Mouse (Mus musculus) stomach, postnatal 0 days (tissue): ENCODE data around the gene 1700022I11Rik. TPM values are rescaled to one million over a fixed set of nuclear protein-coding genes. Genes with fewer than 3 reads are reported as not detected.
"Not testable (repeated sequence)": the region's sequence is repeated elsewhere in the genome, so short reads cannot be mapped to it uniquely, and the experiment has no call there.

Experiments
- ATAC-seq: fragments of 200-750 bp; cut with Nextera tagmentation; 2 replicates; pipeline ENCODE4 v1.8.0; 2017; ENCODE audit not compliant: low FRiP score, low TSS enrichment
- DNase-seq: peaks from one replicate; pipeline ENCODE4 v3.0.0-alpha.2; 2016; ENCODE audit warnings: low spot score
- H3K27ac ChIP-seq: fragments of 300-500 bp; sonication (generic); replicated peaks from 2 replicates; pipeline ENCODE4 v1.5.1; 2014; ENCODE audit warnings: mild to moderate bottlenecking, control low read depth
- H3K27me3 ChIP-seq: fragments of 300-500 bp; sonication (generic); 2 replicates; pipeline ENCODE4 v1.6.1; 2014; ENCODE audit warnings: low read length; ENCODE audit not compliant: control insufficient read depth, insufficient read depth
- H3K36me3 ChIP-seq: fragments of 300-500 bp; sonication (generic); 2 replicates; pipeline ENCODE4 v1.6.1; 2014; ENCODE audit warnings: low read length, mixed read lengths; ENCODE audit not compliant: control insufficient read depth, insufficient read depth
- H3K4me1 ChIP-seq: fragments of 300-500 bp; sonication (generic); replicated peaks from 2 replicates; pipeline ENCODE4 v1.6.1; 2014; ENCODE audit warnings: antibody characterized with exemption; ENCODE audit not compliant: control insufficient read depth, insufficient read depth
- H3K4me2 ChIP-seq: fragments of 300-500 bp; sonication (generic); replicated peaks from 2 replicates; pipeline ENCODE4 v1.6.1; 2014; ENCODE audit warnings: low read depth, mild to moderate bottlenecking, control low read depth, moderate library complexity
- H3K4me3 ChIP-seq: fragments of 300-500 bp; sonication (generic); 2 replicates; pipeline ENCODE4 v1.5.1; 2014; ENCODE audit warnings: low read depth, low read length, control low read depth
- H3K9ac ChIP-seq: fragments of 300-500 bp; sonication (generic); 2 replicates; pipeline ENCODE4 v1.6.1; 2014; ENCODE audit warnings: mild to moderate bottlenecking, low read length, control low read depth, mixed read lengths
- H3K9me3 ChIP-seq: fragments of 300-500 bp; sonication (generic); 2 replicates; pipeline ENCODE4 v1.6.1; 2016; ENCODE audit warnings: low read length; ENCODE audit not compliant: control insufficient read depth
- CTCF ChIP-seq: IDR thresholded peaks from 2 replicates; pipeline ENCODE4 v1.5.1; 2016; ENCODE audit warnings: antibody characterized with exemption, low read depth, mild to moderate bottlenecking, moderate library complexity
- EP300 ChIP-seq: optimal IDR thresholded peaks from 2 replicates; pipeline ENCODE3; 2016; ENCODE audit warnings: antibody characterized with exemption
- WGBS: fragments of 180-500 bp; shearing (Covaris S2); extraction: QIAGEN DNeasy Blood & Tissue Kit; methylation state at CpG from one replicate; pipeline ENCODE4 v1.1.7; 2014; 5-methylcytosine and 5-hydroxymethylcytosine counted together
- polyA plus RNA-seq: library from polyadenylated mRNA; unstranded; fragments of >200 nt; fragmentation: Nextera tagmentation; extraction: Ambion mirVana; gene quantifications from 2 replicates; pipeline ENCODE4 v1.2.1, GENCODE M21; 2015

The 1700022I11Rik gene
- polyA plus RNA-seq, 1 experiment from 2014 or later: 0.46 TPM

DNA sequence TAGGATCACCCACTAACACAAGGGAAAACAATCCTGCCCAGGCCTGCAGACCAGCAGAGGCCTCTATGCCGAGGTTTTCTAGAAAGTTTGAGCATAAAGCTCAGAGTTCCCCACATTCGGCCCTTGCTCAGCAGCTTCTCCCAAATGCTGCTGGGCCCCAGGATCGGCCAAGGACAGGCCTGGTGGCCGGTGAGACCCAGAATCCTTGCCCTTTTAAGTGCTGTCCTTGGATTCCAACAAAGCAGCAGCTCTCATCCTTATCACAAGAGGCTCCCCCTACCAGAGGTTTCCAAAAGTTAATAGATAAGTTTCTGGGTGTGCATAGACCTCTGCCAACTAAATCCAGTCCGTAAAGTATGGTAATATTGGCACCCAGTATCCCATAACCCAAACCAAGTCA is 4.5 kb downstream of the 1700022I11Rik start:
- Histone ChIP-seq H3K27me3 (no peaks in the 10 kb centered on the region), H3K9ac (no peak overlapping the region), H3K36me3 (no peaks in the 10 kb centered on the region), H3K4me1 (no peaks in the 10 kb centered on the region), H3K27ac (no peak overlapping the region), H3K4me3 (no peak overlapping the region), H3K9me3 (no peaks in the 10 kb centered on the region), H3K4me2 (no peak overlapping the region)
- no peak for ATAC-seq
- no peak for DNase-seq
- TF ChIP-seq EP300 (no peak), CTCF (no peak)
- WGBS: 71% methylated on average over 5 of the region's 5 CpGs

DNA sequence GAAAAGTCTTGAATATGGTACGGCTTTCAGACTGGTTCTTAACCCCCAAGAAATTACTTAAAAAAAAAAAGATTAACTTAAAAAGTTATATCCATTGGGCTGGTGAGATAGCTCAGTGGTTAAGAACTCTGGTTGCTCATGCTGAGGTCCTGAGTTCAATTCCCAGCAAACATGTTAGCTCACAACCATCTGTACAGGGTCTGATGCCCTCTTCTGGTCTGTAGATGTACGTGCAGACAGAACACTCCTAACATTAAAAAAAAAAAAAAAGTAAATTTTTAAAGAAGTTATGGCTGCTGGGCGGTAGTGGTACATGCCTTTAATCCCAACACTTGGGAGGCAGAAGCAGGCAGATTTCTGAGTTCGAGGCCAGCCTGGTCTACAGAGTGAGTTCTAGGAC is 8.7 kb downstream of the 1700022I11Rik start:
- WGBS: 86% methylated on average over 4 of the region's 4 CpGs

DNA sequence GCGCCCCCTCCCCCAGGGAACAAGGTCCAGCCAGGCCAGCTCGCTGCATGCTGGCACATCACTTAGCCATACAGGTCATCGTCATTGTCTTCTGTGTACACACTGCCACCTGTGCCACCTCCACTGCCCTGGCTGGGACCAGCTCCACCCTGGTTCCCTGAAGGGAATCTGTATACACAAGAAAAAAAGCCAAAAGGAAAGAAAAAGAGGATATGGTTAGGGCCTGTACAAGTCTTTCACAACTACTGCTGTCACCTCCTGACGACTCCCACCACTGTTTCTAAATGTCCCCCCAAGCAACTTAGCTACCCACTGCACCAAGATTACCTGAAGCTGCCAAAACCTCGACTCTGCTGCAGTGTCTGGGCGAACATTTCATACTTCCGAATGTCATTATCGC is 11.1 kb downstream of the 1700022I11Rik start:
- not testable (repeated sequence) for H3K27me3 ChIP-seq, H3K4me1 ChIP-seq, ATAC-seq, H3K27ac ChIP-seq, H3K4me2 ChIP-seq, H3K9ac ChIP-seq, H3K4me3 ChIP-seq, H3K9me3 ChIP-seq, H3K36me3 ChIP-seq, DNase-seq
- 88% methylated on average over 7 of the region's 8 CpGs for WGBS

More for the DNA sequence above, 8.7 kb downstream of the 1700022I11Rik start:
- Histone ChIP-seq H3K9ac (no peak overlapping the region), H3K36me3 (no peaks in the 10 kb centered on the region; the same call in 1 of the 2 replicates), H3K4me3 (no peak overlapping the region), H3K9me3 (no peaks in the 10 kb centered on the region), H3K27me3 (no peaks in the 10 kb centered on the region), H3K4me2 (no peak overlapping the region), H3K4me1 (no peaks in the 10 kb centered on the region), H3K27ac (no peak overlapping the region)
- TF ChIP-seq CTCF (peak; percentile 47; the same call in 1 of the 2 replicates), EP300 (no peak)
- ATAC-seq: no peak
- DNase-seq: no peak

DNA sequence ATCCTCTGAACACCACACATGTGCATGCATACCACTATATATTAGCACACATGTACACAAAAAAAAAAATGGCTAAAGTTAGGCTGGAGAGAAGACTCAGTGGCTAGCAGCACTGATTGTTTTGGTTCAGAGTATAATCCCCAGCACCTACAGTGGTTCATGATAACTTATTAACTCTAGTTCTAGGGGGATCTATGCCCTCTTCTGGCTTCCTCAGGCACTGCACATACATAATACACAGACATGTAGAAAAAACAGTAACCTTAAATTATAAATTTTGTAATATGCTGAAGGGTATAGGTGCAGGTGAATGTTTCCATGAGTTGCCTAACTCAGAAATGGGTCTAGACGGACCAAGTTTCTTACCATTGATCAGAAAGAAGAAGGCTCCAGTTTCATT is 18.9 kb downstream of the 1700022I11Rik start:
- no peaks in the 10 kb centered on the region for H3K27me3 ChIP-seq
- H3K4me3 ChIP-seq: no peak overlapping the region
- H3K9ac ChIP-seq: no peak overlapping the region
- DNase-seq (no peak), ATAC-seq (no peak)
- H3K27ac ChIP-seq: no peak overlapping the region
- H3K4me1 ChIP-seq: no peaks in the 10 kb centered on the region
- H3K9me3 ChIP-seq: no peaks in the 10 kb centered on the region
- H3K4me2 ChIP-seq: no peak overlapping the region
- H3K36me3 ChIP-seq: peaks cover 33% of the 10 kb centered on the region
- no peak for TF ChIP-seq EP300
- TF ChIP-seq CTCF: peak; percentile 49
- WGBS: 67% methylated on average over 1 of the region's 1 CpGs

DNA sequence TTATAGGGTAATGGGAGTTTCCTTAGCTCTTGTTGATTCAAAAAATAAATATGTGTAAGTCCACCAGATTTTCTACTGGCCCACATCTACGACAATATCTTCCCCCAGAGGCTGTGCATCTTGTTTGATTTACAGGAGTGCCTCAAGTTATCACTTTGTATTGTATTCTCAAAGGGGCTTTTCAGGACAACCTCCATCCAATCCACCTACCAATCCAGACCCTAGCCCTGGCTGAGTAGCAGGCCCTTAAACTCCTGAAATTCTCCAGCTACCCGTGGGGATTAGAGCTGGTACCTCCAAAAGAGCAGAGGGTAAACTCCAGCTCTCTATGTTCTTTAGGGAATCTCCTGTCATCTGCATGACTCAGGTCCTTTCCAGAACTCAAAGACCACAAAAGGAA is 28.6 kb downstream of the 1700022I11Rik start:
- Histone ChIP-seq H3K36me3 (0 out of 2 replicates have a peak, but pooled peaks cover 2% of the 10 kb centered on the region), H3K9ac (no peak overlapping the region; the same call in 1 of the 2 replicates), H3K4me1 (0 out of 2 replicates have a peak, but pooled peaks cover 5% of the 10 kb centered on the region), H3K27ac (no peak overlapping the region), H3K27me3 (no peaks in the 10 kb centered on the region), H3K4me3 (no peak overlapping the region), H3K4me2 (0 out of 2 replicates have a peak overlapping the region, but pooled peaks have one; percentile 64), H3K9me3 (no peaks in the 10 kb centered on the region)
- DNase-seq (no peak), ATAC-seq (no peak)
- TF ChIP-seq CTCF: no peak
- TF ChIP-seq EP300: no peak
- WGBS: 31% methylated on average over 2 of the region's 2 CpGs

DNA sequence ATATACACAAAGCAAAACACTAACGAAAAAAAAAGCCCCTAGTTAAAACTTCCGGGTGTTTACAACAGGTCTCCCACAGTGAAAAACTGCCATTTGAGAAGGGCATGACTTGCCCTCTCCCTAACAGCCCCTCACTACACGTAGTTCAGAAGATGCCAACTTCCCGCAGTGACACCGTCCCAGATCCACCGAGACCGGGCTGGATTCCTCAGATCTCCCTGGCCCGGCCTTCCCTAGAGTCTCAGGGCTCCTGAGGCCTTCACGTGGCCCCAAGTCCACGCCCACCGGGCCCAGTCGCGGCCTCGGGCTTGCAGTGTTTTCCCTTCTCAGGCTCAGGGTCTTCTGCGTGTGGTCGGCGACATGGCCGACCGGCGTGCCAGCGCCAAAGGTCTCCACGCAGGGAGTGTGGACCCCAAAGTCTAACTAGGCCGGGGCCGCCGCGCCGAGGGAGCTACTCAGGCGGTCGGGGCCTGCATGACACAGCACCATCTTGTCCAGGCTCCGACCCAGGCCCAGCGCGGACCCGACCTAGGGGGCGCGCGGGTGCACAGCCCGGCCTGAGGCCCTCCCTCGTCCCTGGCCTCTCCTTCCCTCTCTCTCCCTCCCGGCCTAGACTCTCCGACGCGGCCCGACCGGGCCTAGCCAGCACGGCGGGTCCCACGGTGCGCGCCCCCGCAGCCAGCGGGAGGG is 30.2 kb downstream of the 1700022I11Rik start:
- no peaks in the 10 kb centered on the region for H3K27me3 ChIP-seq
- peak overlapping the region; percentile 95 for H3K4me3 ChIP-seq
- no peaks in the 10 kb centered on the region for H3K36me3 ChIP-seq
- no peaks in the 10 kb centered on the region for H3K9me3 ChIP-seq
- DNase-seq: peak; percentile 86
- 0 out of 2 replicates have a peak, but pooled peaks cover 5% of the 10 kb centered on the region for H3K4me1 ChIP-seq
- peak; percentile 55 for TF ChIP-seq CTCF
- peak; percentile 44 for TF ChIP-seq EP300
- peak overlapping the region; percentile 100 for H3K27ac ChIP-seq
- H3K9ac ChIP-seq: peak overlapping the region; percentile 98
- under 1% methylated on average over 49 of the region's 51 CpGs for WGBS
- peak; percentile 72 for ATAC-seq
- H3K4me2 ChIP-seq: peak overlapping the region; percentile 64

DNA sequence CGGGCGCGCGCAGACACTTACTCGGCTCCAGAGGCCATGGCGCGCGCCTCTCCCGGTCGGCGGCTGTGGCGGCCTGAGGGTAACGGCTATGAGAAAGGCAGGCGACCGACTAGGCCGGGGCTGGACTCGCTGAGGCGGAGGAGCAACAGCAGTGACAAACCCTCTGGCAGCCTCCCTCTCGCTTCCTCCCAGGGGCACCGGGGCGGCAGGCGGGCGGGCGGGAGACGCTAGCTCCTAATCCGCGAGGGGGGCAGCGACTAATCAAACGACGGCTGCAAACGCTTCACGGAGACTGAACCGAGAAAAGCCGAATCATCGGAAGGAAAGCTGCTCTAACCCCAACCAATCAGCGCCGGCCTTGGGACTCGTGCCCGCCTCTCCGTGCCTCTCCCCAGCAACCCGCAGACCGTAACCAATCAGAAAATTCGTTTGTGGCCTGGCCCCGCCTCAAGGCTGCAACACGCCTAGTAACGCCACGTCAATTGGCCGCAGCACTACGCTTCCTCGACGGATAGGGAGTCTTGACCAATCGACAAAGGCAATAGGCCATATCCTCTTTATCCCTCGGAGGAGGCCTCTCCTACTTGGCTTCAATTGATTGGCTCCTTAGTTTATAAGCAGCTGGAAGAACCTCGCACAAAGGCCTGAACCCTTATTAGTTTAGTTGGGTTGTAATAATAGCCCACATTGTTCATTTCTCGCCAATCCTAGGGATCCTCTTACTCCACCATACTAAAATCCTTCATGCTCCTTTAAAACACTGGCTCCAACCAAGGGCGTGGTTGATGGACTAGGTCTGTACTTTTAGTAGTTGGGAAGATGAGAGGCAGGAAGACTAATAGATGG is 31.0 kb downstream of the 1700022I11Rik start, which contains the start of gene Vcp:
Gene Vcp, minus strand, starts transcription at position 367 of the 846 bp plus-strand sequence.
- Histone ChIP-seq H3K4me3 (peak within 1 kb of the TSS; percentile 95), H3K4me2 (peak within 1 kb of the TSS; percentile 64), H3K9ac (peak within 1 kb of the TSS; percentile 98), H3K27ac (peak within 1 kb of the TSS; percentile 100)
- H3K9me3 ChIP-seq, H3K4me1 ChIP-seq, H3K27me3 ChIP-seq, H3K36me3 ChIP-seq: not testable (repeated sequence)
- ATAC-seq: peak; percentile 99
- under 1% methylated on average over 47 of the region's 56 CpGs for WGBS
- peak; percentile 99 for DNase-seq
